In genomic region chr4:155305531-155306031, GRCm38 (mm10) we compare ENCODE assay signal across 11 mouse cellular contexts. TPM values are rescaled to one million over a fixed set of nuclear protein-coding genes. Genes with fewer than 3 reads are reported as not detected.
DNase-seq lines count a peak whose midpoint lies in the region; ATAC-seq lines count a peak whose summit lies in the region.
"Had no signal": no experiment of that assay in that cellular context is flagged by ENCODE, and none has a peak within 500 bp of the region (broad histone marks: within the 10 kb centered on the region; RNA-seq: fewer than 3 reads in every experiment).

No protein-coding gene starts in this region.

- peak; percentile 24; the same call in 1 of the 2 replicates for ATAC-seq in midbrain, embryonic 12.5 days (ENCODE audit: low FRiP score, low read depth)

- peaks cover 36% of the 10 kb centered on the region for H3K4me1 ChIP-seq in midbrain, embryonic 12.5 days

- H3K9me3 ChIP-seq in midbrain, embryonic 12.5 days: no peaks in the 10 kb centered on the region
- H3K9me3 ChIP-seq: embryonic facial prominence, embryonic 12.5 days had no signal

- no peak overlapping the region for H3K4me3 ChIP-seq in midbrain, embryonic 12.5 days
- H3K4me3 ChIP-seq: embryonic facial prominence, embryonic 12.5 days had no signal

- 0 out of 2 replicates have a peak, but pooled peaks cover 13% of the 10 kb centered on the region for H3K27me3 ChIP-seq in midbrain, embryonic 12.5 days
- H3K27me3 ChIP-seq: embryonic facial prominence, embryonic 12.5 days had no signal

- H3K36me3 ChIP-seq in midbrain, embryonic 12.5 days: no peaks in the 10 kb centered on the region
- H3K36me3 ChIP-seq: embryonic facial prominence, embryonic 12.5 days had no signal

- peak; percentile 95 for DNase-seq in brain, adult 2 months (ENCODE audit: low read depth, low spot score)
- peak; percentile 80 for DNase-seq in brain, embryonic 18.5 days (ENCODE audit: low read depth, low spot score)
- DNase-seq in frontal cortex, postnatal 36 days (ENCODE audit: low spot score in 2 of 2): peak; percentile 62 to 83
- DNase-seq in Muller cell, postnatal 12 days (ENCODE audit: inconsistent ontology term): no peak
- DNase-seq in thymus, postnatal 25 days: no peak
- DNase-seq in kidney, postnatal 10 days: no peak
- DNase-seq: adrenal gland, postnatal 36 days; liver; thymus, postnatal 4 days had no signal

- 49% methylated on average over 8 of the region's 8 CpGs for WGBS in midbrain, embryonic 12.5 days

- peak overlapping the region; percentile 31 for H3K27ac ChIP-seq in midbrain, embryonic 12.5 days (replicated peaks)
- H3K27ac ChIP-seq: embryonic facial prominence, embryonic 12.5 days had no signal

- H3K4me2 ChIP-seq in midbrain, embryonic 12.5 days (replicated peaks): no peak overlapping the region
- H3K4me2 ChIP-seq: embryonic facial prominence, embryonic 12.5 days had no signal

- H3K9ac ChIP-seq in midbrain, embryonic 12.5 days (replicated peaks): no peak overlapping the region
- H3K9ac ChIP-seq: embryonic facial prominence, embryonic 12.5 days had no signal

RNA-seq across cellular contexts. Expression of gene Prkcz, which starts 55.6 kb away (rescaled TPM):
- polyA plus RNA-seq in midbrain, embryonic 12.5 days (2016; fragmentation: Nextera tagmentation; extraction: Ambion mirVana): 30.9 and 32.6 TPM in 2 replicates

RNA-seq across cellular contexts. Expression of gene Faap20, which starts 56.0 kb away (rescaled TPM):
- polyA plus RNA-seq in midbrain, embryonic 12.5 days (2016; fragmentation: Nextera tagmentation; extraction: Ambion mirVana): 102 TPM in 2 replicates

Comparison
In these comparisons a context has a peak if more than half of its experiments do, and no peak if none do; other contexts are left out.
1. DNase-seq: peak in brain, adult 2 months (single experiment), brain, embryonic 18.5 days (single experiment) and frontal cortex, postnatal 36 days (2 of 2); none in Muller cell, postnatal 12 days (single experiment), thymus, postnatal 25 days (single experiment) and kidney, postnatal 10 days (single experiment).